Mouse (Mus musculus): ENCODE data around the gene Pcnp. TPM values are rescaled to one million over a fixed set of nuclear protein-coding genes. Genes with fewer than 3 reads are reported as not detected.
"Not testable (repeated sequence)": the region's sequence is repeated elsewhere in the genome, so short reads cannot be mapped to it uniquely, and the experiment has no call there.

Gene Pcnp
- polyA plus RNA-seq, 1 experiment: 7.3 TPM

- Histone ChIP-seq H3K36me3 (ENCODE audit: control insufficient read depth, insufficient read depth, low read length) (peaks cover 21% of the 10 kb centered on the region), H3K27me3 (ENCODE audit: control insufficient read depth, insufficient read depth, low read length) (no peaks in the 10 kb centered on the region), H3K4me1 (ENCODE audit: control insufficient read depth, insufficient read depth, insufficient read length) (0 out of 2 replicates have a peak, but pooled peaks cover 2% of the 10 kb centered on the region), H3K27ac (ENCODE audit: insufficient read depth, low read length) (no peak overlapping the region), H3K4me3 (ENCODE audit: extremely low read depth, insufficient read depth, insufficient read length) (no peak overlapping the region)
- TF ChIP-seq CTCF (IDR thresholded peaks at IDR 0.05; ENCODE audit: extremely low read depth, insufficient read depth, insufficient read length, insufficient replicate concordance) (peak; percentile 47; the same call in 1 of the 2 replicates), POLR2A (IDR thresholded peaks at IDR 0.05; ENCODE audit: low read depth, low read length) (no peak)
- 74% methylated on average over 3 of the region's 3 CpGs for WGBS
- DNase-seq (ENCODE audit: low read depth in 1 of 2, low spot score in 2 of 2): peak; percentile 31 to 51
These were observed 60.4 kb downstream of the Pcnp start for GRCm38 (mm10) chr16:55969147-55969546.

GRCm38 (mm10) chr16:55967221-55967620 lies 62.3 kb downstream of the Pcnp start:
- Histone ChIP-seq H3K27ac (ENCODE audit: insufficient read depth, low read length) (no peak overlapping the region), H3K4me3 (ENCODE audit: extremely low read depth, insufficient read depth, insufficient read length) (peak overlapping the region; percentile 99; the same call in 1 of the 2 replicates), H3K36me3 (ENCODE audit: control insufficient read depth, insufficient read depth, low read length) (peaks cover 21% of the 10 kb centered on the region), H3K27me3 (ENCODE audit: control insufficient read depth, insufficient read depth, low read length) (no peaks in the 10 kb centered on the region), H3K4me1 (ENCODE audit: control insufficient read depth, insufficient read depth, insufficient read length) (no peaks in the 10 kb centered on the region)
- 21% methylated on average over 1 of the region's 1 CpGs for WGBS
- no peak for TF ChIP-seq POLR2A (IDR thresholded peaks at IDR 0.05; ENCODE audit: low read depth, low read length)
- TF ChIP-seq CTCF (IDR thresholded peaks at IDR 0.05; ENCODE audit: extremely low read depth, insufficient read depth, insufficient read length, insufficient replicate concordance): no peak
- DNase-seq (ENCODE audit: low read depth in 1 of 2, low spot score in 2 of 2): no peak

DNA sequence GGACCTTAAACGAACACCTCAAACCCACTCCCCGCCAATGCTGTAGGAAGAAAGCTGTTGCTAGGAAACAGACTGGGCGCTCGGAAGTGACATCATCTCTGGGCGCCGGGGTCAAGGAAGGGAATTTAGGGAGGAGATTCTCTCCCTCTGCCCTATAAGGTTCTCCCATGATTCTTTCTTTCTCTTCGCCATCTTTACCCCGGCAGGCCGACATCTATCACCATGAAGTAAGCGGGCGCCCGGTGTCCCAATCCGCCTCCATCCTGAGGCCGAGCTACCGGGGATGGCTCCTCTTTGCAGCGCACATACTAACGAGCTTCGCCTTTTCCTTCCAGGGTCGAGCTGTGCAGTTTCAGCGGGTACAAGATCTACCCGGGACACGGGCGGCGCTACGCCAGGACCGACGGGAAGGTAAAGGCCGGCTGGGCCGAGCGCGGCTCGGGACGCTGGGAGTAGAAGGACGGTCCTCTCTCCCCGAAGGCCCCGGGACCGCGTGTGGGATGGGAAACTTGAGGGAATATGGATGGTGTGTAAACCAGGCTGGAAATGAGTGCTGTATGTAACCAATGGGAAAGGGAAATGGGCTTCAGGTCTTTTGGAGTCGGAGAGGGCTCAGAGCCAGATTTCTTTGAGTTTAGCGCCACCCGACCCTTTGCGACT lies 63.2 kb downstream of the Pcnp start, which contains the start of gene Rpl24:
TSS of gene Rpl24 (plus strand) at position 64 of the 660 bp plus-strand sequence.
- under 1% methylated on average over 42 of the region's 42 CpGs for WGBS

DNA sequence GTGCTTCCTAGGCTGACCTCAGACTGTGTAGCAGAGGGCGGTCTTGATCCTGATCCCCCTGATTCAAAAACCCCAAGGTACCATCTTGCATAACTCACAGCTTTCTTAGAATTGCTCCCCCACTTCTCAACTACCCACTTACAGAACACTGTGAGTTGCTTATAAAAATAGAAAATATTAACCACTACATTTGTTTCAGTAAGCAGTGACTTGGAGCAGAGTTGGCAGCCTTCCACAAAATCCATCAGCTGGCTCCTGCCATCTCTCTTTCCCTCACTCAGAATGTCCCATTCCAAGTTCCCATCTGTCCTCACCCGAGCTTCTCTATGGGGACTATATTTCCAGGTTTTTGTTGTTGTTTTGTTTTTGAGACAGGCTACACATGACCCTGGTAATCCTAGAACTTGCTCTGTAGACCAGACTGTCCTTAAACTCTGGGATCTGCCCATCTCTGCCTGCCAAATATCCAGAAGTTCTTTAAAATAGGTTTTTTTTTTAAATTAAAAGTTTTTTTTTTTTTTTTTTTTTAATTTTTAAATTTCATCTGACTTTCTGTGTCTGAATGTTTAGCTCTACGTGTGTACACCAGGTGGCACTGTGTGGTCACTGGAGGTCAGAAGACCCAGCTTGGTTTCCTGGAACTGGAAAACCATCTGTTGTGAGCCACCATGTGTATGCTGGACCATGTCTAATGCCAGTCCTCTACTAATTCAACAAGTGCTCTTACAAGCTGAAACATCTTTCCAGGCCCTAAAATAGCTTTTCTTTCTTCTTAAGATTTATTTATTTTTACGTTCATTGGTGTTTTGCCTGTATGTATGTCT lies 65.2 kb downstream of the Pcnp start:
- no peaks in the 10 kb centered on the region for H3K4me1 ChIP-seq (ENCODE audit: control insufficient read depth, insufficient read depth, insufficient read length)
- 67% methylated on average over 4 of the region's 4 CpGs for WGBS
- peaks cover 4% of the 10 kb centered on the region; the same call in 1 of the 2 replicates for H3K36me3 ChIP-seq (ENCODE audit: control insufficient read depth, insufficient read depth, low read length)
- no peak for TF ChIP-seq POLR2A (IDR thresholded peaks at IDR 0.05; ENCODE audit: low read depth, low read length)
- peak; percentile 31; the same call in 1 of the 2 replicates for TF ChIP-seq CTCF (IDR thresholded peaks at IDR 0.05; ENCODE audit: extremely low read depth, insufficient read depth, insufficient read length, insufficient replicate concordance)
- no peaks in the 10 kb centered on the region for H3K27me3 ChIP-seq (ENCODE audit: control insufficient read depth, insufficient read depth, low read length)
- no peak overlapping the region for H3K27ac ChIP-seq (ENCODE audit: insufficient read depth, low read length)
- peak; percentile 35 to 42 for DNase-seq (ENCODE audit: low read depth in 1 of 2, low spot score in 2 of 2)
- H3K4me3 ChIP-seq (ENCODE audit: extremely low read depth, insufficient read depth, insufficient read length): no peak overlapping the region

More for the DNA sequence above, 63.2 kb downstream of the Pcnp start, which contains the start of gene Rpl24:
- no peaks in the 10 kb centered on the region for H3K4me1 ChIP-seq (ENCODE audit: control insufficient read depth, insufficient read depth, insufficient read length)
- peaks cover 15% of the 10 kb centered on the region for H3K36me3 ChIP-seq (ENCODE audit: control insufficient read depth, insufficient read depth, low read length)
- TF ChIP-seq CTCF (IDR thresholded peaks at IDR 0.05; ENCODE audit: extremely low read depth, insufficient read depth, insufficient read length, insufficient replicate concordance) (no peak), POLR2A (IDR thresholded peaks at IDR 0.05; ENCODE audit: low read depth, low read length) (peak; percentile 14; the same call in 1 of the 2 replicates)
- peak; percentile 85 to 93 for DNase-seq (ENCODE audit: low read depth in 1 of 2, low spot score in 2 of 2)
- no peaks in the 10 kb centered on the region for H3K27me3 ChIP-seq (ENCODE audit: control insufficient read depth, insufficient read depth, low read length)
- peak within 1 kb of the TSS; percentile 99 for H3K4me3 ChIP-seq (ENCODE audit: extremely low read depth, insufficient read depth, insufficient read length)
- peak within 1 kb of the TSS; percentile 88 for H3K27ac ChIP-seq (ENCODE audit: insufficient read depth, low read length)

GRCm38 (mm10) chr16:55963068-55963467 lies 66.5 kb downstream of the Pcnp start:
- WGBS: 83% methylated on average over 6 of the region's 11 CpGs
- not testable (repeated sequence) for H3K4me3 ChIP-seq (ENCODE audit: extremely low read depth, insufficient read depth, insufficient read length); DNase-seq (ENCODE audit: low read depth in 1 of 2, low spot score in 2 of 2); H3K4me1 ChIP-seq (ENCODE audit: control insufficient read depth, insufficient read depth, insufficient read length); H3K27me3 ChIP-seq (ENCODE audit: control insufficient read depth, insufficient read depth, low read length); H3K27ac ChIP-seq (ENCODE audit: insufficient read depth, low read length); H3K36me3 ChIP-seq (ENCODE audit: control insufficient read depth, insufficient read depth, low read length)

Other genes starting within 250 kb of the Pcnp start
- gene Nfkbiz, start 190.8 kb downstream of the Pcnp start, polyA plus RNA-seq (2012; rRNA removed): 16.6 and 21.5 TPM in 2 replicates
- 6.0 and 6.1 TPM in 2 replicates for gene Nxpe3, start 134.5 kb downstream of the Pcnp start, polyA plus RNA-seq (2012; rRNA removed)
- 1.7 TPM in 2 replicates for gene Cep97, start 94.9 kb downstream of the Pcnp start, polyA plus RNA-seq (2012; rRNA removed)
- 76.2 and 82.6 TPM in 2 replicates for gene Rpl24, start 63.5 kb downstream of the Pcnp start, polyA plus RNA-seq (2012; rRNA removed)
- gene Zbtb11, start 55.9 kb downstream of the Pcnp start, polyA plus RNA-seq (2012; rRNA removed): 3.9 and 4.7 TPM in 2 replicates
- gene Trmt10c, start 8.1 kb upstream of the Pcnp start, polyA plus RNA-seq (2012; rRNA removed): 2.6 and 3.1 TPM in 2 replicates
- gene Senp7, start 18.6 kb upstream of the Pcnp start, polyA plus RNA-seq (2012; rRNA removed): 2.9 and 3.6 TPM in 2 replicates
- gene Impg2, start 174.6 kb upstream of the Pcnp start, polyA plus RNA-seq (2012; rRNA removed): 0.07 TPM in 2 replicates